Mouse (Mus musculus) mesoderm, embryonic 11.5 days (tissue): ENCODE measurements around the gene Camk2d.
A peak's percentile ranks its signal among the peaks of the same experiment; 100 is the strongest.

Experiments
- DNase-seq: peaks from one replicate; pipeline ENCODE4 v3.0.0-alpha.2; 2012; ENCODE audit warnings: low read depth, low spot score

Camk2d gene

DNA sequence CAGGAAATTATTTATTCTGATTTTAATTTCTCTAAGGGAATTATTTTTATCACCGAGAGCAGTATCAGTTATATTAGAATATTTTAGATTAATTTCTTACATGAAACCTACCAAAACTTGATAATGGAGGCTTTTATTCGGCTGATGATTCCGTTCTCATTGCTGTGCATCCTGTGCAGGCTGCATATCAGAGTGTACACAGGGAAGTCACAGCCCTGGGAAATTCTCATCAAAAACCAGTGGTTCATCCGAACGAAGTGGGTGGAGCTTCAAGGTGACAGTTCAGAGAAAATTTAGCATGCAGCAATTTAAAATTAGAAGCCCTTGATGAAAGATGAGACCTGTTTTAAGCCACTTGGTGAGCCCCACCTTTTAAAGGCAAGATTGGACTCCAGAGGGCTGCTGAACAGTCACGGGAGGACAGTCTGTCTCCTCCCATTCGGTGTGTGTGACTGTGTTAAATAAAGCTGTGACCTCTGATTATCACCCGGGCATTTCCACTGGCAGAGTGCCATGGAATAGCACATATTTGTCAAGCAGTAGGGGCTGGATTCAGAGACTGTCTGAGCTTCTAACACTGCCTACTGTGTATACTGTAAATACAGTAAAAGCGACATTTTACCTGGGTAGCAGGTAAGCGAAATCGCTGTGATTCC, 150.2 kb downstream of the Camk2d start:
- peak; percentile 16 for DNase-seq

DNA sequence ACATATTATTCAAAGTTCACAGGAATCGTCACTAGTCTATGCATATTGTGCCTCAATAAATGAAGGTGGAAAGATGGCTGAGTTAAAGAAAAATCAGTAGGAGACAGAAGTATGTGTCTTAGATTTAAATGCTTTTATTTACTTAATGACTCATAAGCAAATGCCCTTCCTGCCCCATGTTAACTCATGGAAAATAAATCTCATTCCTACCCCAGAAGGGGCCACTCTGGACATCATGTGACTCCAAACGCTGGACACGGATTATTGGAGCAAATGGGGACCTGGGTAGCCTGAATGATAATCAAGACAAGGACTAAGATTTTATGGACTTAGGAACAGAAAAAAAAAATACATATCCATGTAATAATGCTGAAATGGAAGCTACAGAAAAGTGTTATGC, 151.5 kb downstream of the Camk2d start:
- no peak for DNase-seq

DNA sequence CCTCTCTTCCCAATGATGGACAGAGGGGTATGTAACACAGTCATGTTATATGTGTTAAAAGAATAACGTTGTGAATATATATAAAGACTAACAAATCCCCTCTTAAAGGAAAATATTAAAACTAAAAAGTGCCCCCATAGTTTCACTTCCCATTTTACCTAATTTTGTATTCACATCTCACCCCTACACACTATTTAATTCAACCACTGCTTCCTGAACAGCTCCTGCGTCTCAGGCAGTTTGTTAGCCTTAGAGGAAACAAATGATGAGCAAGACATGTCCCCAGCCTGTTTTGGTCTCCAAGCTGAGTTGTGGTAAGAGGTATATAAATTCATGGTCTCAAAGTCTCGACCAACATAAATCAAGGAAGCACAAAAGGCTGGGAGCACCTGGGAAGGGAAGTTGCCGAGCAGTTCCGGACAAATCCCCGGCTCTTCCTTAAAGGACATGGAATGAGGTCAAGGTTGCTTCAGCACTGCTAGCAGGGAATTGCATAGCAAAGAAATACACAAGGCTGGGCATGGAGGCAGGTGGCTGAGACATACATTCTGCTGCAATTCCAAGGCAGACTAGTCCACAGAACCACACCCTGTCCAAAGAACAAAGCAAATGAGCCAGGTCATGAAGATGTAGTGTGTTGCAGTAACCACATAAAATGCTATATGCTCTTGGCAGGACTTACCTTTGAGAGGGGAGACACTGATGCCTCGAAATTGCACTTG, 155.4 kb downstream of the Camk2d start:
- no peak for DNase-seq

DNA sequence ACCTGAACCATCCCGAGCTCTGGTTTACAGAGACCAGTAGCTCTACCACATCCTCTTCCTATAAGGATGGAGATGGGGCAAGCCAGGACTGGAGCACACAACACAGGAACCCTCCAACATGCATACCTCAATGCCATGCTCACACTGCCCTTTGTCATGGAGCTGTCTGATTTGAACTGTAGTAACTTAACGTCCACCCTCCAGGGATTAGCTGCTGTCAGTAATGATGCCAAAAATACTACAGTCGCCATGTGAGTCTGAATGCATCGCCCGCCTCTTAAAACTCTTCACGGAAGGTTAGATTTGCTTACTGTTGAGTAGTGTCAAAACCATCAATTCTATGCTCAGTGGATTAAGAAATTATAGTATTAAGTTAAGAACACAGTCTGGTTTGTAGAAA, 156.9 kb downstream of the Camk2d start:
- no peak for DNase-seq

DNA sequence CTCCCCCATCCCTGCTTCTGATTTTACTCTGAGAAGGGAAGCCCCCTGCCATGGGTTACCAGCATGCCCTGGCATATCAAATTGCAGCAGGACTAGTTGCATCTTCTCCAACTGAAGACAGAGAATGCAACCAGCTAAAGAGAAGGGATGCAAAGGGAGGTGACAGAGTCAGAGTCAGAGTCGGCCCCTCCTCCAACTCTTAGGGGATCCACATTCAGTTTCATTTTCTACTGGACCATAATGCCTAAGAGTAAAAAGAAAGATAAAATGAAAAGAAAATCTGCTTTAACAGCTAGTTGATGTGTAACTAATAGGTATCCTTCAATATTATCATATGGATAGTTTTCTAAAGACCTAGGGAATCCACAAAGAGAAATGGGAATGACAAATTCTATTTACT, 162.3 kb downstream of the Camk2d start:
- DNase-seq: no peak

DNA sequence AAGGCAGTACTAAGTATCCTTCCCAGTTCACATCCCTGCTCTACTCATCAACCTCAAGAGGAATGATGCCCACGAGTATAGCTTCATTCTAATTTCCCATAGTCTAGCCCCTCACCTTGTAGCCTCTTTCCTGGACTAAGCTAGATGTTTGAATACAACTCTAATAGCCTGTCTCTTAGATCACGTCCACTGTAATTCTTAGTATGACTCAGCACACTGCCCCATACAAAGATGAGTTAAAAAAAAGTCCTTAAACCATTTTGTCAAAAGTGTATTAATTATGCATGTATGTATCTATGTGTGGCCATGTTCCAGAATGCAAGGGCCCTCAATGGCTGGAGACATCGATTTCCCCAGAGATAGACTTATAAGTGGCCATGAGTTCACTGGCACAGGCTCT, 164.5 kb downstream of the Camk2d start:
- DNase-seq: no peak

DNA sequence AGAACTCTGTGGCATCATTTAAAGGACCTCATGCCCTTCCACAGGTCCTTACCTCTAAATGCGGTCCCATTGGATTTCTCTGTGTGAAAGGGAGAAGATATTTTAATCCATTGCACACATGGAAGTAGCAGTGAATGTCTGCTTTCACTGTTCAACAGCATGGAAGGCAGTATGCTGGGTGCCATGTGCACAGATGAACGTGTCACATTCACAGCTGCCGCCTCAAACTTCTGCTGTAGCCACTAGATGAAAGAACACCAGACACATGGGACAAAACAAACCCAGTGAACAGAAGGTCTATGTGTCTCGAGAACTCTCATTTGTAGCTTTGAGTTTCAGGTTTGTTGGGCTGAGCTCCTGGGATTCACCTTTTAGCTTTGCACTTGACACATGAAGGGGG, 168.6 kb downstream of the Camk2d start:
- no peak for DNase-seq

DNA sequence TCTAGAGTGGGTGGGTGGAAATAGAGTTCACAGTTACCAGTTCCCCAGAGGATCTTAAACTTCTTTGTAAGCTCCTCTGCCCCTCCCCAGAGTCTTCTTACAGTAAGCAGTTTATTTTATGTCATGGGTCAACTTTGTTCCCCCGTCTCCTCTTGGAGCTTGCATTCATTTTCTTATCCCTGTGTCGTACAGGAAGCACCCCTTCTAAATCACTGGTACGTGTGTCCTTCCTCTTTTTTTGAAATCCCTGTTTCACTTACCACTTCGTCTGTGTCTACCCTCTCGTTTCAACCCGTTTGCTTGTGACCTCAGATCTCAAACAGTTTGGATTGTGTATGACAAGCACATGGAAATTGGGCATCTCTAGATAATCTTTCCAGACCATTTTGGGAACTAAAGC, 174.0 kb downstream of the Camk2d start:
- DNase-seq: no peak

DNA sequence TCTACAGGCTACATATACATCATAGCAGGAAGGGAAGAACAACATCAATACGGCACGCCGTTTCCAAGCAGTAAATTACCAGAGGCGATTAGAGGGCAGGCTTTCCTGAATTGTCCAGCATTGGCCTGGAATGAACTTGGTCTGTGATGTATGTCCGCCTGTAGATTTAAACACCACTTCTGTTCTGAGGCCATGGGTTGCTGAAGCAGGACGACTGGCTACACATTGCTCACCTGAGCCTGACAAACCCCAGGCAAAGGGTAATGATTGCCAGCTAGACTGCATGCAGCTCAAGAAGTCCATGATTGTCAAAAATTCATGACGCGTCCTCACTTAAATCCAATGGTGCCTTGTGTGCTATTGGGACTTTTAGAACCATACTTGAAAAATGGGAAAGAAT, 174.9 kb downstream of the Camk2d start:
- DNase-seq: no peak

DNA sequence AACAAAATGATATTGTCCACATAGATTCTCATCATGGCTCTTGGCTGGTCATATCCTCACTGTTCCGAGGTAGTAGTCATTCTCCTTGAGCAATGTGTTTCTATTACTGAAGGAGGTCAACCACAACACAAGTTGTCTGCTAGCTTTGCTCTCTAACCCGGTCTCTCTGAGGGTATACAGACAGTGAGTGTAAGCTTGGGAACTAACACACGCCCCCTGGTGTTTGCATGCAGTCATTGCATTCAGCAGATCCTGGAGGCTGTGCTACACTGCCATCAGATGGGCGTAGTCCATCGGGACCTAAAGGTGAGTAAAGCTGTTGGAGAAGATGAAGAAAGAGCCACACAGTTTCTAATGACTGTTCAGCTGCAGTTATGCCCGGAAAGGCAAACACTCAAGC, 175.4 kb downstream of the Camk2d start:
- DNase-seq: peak; percentile 82

DNA sequence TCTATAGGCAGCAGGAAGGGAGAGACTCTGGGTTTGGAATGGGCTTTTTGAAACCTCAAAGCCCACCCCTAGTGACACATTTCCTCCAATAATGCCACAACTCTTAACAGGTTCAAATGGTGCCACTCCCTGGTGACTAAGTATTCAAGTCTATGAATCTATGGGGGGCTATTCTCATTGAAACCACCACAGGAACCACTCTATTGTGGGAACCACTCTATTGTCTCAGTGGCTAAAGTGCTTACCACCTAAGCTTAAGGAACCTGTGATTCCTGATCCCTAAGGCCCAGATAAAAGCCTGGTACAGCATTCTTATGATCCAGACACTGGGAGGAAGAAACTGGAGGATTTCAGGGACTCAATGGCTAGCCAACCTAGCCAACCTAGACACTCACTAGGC, 179.9 kb downstream of the Camk2d start:
- no peak for DNase-seq

DNA sequence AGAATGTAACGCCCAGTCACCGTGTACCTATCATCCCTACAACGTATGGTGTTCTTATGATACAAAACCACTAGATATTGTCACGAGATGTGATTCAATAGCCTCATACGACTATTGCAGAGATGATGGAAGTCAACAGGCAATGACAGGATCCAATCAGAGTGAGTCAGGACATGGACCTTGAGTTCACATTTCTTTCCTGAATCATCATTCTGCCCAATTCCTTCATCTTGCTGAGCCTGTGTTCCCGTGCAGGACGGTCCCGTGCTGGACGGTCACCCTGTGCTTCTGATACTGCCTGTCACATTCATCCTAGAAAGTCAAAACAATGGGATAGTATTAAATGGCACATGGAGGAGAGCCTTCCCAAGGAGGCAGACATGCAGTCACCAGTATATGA, 181.0 kb downstream of the Camk2d start:
- no peak for DNase-seq

DNA sequence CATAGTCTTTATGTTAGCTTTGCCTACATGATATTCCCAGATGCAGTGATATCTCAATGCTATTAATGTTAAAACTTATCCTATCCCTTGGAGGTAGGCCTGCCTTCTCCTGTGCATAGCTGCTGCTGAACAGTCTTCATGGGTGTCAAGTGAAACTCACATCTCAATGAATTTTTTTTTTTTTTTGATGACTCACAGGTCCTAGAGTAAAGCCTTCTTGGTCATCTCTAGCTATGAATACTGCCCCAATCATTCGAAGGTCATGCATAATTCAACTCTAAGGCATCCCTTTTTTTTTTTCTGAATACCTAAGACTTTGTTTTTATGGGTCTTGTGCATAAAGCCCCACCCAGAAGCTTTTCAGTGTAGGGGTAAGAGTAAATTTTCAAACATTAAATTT, 181.8 kb downstream of the Camk2d start:
- no peak for DNase-seq

DNA sequence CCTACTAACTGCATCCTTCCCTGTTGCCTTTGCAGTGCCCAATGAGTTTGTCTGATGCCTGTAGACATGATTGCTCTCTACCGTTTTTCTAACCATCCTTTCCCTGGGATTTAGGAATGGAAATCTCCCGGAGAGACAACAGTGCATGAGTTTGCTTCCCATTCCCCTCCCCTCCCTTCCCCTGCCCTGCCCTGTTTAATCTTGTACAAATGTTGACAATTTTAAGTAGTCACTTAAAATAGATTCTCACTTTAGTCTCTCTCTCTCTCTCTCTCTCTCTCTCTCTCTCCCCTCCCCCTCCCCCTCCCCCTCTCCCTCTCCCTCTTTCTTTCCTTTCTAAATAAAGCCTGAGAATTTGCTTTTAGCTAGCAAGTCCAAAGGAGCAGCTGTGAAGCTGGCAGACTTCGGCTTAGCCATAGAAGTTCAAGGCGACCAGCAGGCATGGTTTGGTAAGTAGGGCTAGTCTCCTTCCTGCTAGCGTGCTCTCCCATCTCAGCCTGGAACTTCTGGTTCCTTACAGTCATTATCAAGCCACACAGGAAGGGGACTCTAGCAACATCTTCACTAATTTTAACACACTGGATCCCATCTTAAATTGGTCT, 184.0 kb downstream of the Camk2d start:
- no peak for DNase-seq

DNA sequence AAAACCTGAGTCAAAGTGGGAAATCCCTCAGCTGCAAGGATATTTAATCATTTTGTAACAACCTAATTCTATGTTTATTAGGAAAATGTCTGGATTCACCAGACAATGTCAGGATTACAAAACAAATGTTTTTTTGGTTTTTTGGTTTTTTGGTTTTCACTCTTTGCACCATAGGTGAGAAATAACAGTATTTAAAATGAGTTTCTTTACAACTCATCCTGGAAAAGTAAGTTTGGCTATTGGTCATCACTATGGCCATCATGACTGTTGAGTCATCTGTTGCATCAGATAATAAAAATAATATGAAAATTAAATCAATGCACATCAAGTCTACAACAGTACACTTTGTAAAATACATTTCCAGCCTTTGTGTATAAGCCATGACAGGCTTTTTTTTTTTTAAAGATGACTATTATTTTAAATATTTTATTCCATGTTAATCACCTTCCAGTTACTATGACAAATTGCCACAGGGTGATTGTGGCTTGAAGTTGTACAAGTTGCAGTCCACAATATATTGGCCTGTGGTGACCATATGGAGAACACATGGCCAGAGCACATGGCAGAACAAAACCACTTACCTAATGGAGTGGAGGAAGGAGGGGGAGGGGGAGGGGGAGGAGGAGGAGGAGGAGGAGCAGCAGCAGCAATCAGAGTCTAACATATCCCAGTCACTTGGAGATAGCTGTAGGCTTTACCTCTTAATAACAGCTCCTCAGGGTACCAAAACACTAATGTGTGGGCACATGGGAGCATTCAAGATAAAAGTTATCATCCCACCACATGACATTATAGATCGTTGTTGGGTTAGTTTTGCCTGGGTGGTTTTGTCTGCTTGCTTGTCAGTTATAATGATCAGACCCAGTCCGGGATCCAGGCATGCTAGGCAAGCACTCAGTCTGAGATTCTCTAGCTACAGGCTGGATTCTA, 197.2 kb downstream of the Camk2d start:
- DNase-seq: no peak

DNA sequence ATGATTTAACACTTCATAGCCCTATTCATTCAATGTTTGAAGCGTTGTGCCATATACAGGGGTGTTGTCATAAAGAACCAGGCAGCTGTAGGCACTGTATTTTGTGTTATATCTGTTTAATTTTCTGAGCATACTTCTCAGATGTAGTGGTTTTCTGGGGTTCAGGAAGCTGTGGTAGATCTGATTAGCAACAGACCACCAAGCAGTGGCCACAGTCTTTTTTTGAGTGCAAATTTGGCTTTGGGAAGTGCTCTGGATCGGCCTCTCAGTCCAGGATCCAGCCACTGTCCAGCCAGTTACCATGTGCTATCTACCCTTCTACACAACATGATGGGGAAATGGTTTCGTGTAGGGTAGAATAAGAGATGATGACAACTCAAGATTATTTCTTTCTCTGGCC, 199.8 kb downstream of the Camk2d start:
- no peak for DNase-seq

DNA sequence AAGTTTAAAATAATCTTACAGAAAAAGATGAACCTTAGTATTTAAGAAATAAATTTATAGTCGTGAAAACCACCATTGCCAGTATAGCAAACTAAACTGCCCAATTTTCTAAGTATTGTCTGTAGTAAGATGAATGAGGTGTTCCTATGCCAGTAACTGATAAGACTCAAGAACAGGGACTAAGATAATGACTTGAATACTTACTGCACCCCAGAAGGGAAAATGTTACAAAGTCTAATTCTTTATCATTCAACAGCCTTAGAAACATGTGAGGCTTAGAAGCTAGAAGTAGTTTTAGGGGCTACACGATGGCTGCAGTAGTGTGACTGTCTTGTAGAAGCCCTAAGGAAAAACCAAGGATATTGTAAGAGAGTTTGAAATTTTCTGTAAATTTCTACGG, 200.9 kb downstream of the Camk2d start:
- no peak for DNase-seq

DNA sequence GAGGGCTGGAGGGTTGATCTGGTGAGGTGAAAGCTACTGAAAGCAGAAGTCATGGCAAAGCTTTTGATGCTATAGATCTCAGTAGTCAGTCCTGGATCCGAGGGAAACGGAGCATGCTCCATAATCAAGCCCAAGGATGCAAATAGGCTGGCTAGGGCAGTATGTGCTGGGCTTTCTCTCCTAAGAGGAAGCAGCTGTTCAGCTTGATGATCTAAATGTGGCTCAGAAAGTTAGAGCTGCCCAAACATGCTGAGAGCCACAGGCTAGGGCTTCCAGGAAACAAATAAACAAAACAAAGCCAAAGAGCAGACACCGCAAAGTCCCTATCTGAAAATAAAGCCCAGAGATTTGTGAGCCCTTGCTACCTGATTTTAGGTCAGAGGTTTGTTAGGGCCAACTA, 201.7 kb downstream of the Camk2d start:
- DNase-seq: no peak

DNA sequence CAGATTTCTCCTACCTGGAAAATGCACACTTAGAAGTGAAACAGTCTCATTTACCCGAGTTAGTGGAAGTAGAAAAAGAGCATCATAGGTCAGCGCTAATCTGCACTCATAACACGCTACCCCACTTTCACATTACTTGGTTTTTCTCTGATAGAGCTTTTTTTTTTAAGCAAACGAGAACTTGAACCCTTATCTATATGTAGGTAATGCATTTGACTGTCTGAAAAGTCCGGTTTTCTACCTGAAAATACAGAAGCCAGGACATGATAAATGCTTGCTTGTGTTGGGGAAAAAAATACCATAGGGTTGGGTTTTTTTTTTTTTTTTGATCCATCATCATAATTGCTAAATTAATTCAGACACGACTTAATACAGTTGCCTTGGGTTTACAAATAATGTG, 206.9 kb downstream of the Camk2d start:
- DNase-seq: no peak

DNA sequence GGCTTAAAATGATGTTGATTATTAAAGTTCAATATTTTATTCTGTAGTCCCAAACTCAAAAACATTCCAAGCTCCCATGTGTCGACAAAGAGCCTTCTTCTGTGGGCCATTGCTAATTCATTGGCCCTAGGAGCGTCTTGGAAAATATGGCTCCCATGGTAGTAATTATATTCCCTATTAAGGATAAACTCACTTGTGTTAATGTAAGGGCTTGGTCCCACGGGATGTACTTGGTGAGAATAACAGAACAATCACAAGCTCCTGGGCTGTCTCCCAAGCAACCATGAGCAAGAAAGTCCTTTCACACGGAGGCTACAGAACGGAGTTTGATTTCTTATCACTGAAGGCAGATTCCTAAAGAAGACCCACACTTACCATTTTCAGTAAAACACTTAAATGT, 208.9 kb downstream of the Camk2d start:
- DNase-seq: peak; percentile 21

DNA sequence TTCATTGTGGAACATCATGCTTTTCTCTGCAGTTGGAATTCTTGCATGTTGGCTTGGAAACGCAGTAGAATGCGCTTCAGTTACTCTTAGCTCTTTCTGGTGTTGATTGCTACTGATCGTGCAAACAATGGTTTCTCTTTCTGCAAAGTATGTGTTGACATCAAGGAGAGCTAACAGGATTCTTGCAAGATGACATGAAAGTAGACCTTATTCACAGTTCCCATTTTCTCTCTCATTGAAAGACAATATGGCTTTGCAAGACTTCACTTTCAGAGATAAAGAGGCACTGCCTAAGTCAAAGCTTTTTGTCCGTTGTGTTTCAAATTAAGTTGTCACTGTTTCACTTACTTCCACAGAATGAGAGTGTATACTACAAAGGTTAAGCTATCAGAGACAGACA, 210.0 kb downstream of the Camk2d start:
- DNase-seq: no peak

DNA sequence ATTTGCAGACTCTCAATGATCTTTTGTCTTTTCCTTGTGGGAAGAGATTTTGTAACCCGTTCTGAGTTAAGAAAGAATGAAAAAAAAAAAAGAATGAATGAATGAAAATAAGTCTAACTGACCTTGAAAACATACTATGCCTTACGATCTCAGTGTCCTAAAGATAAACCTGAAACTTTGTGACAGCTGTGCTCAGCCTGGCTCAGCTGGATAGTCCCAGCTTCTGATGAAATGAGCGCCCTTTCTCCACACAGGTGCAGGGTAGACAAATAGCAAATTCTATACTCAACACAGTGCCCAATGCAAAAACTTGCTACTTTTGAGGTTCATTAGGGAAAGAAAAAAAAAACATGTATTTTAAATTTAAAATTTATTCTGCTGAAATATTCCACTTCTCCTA, 213.8 kb downstream of the Camk2d start:
- no peak for DNase-seq
